In genomic region chr5:140321042-140321755, GRCm38 (mm10) we compare ENCODE assay signal across 8 mouse cellular contexts. TPM values are rescaled to one million over a fixed set of nuclear protein-coding genes. Genes with fewer than 3 reads are reported as not detected.
DNase-seq lines count a peak whose midpoint lies in the region; ATAC-seq and TF ChIP-seq lines count a peak whose summit lies in the region.

Gene Mad1l1 (minus strand): TSS chr5:140321552.
Gene Nudt1 (plus strand): TSS chr5:140321656.

- H3K36me3 ChIP-seq in embryonic facial prominence, embryonic 13.5 days = peaks cover 5% of the 10 kb centered on the region
- H3K36me3 ChIP-seq in kidney, adult 2 months (ENCODE audit: control insufficient read depth, insufficient read depth, low read length) = no peaks in the 10 kb centered on the region
- H3K36me3 ChIP-seq in limb, embryonic 12.5 days = peaks cover 11% of the 10 kb centered on the region; the same call in 1 of the 2 replicates
- H3K36me3 ChIP-seq in midbrain, embryonic 15.5 days (replicated peaks) = no peaks in the 10 kb centered on the region
- no peaks in the 10 kb centered on the region for H3K36me3 ChIP-seq in spleen, adult 2 months (ENCODE audit: control insufficient read depth, insufficient read depth, low read length)

- peak within 1 kb of the TSS; percentile 95 for H3K4me3 ChIP-seq in embryonic facial prominence, embryonic 13.5 days
- peak within 1 kb of the TSS; percentile 93 for H3K4me3 ChIP-seq in kidney, adult 2 months (ENCODE audit: insufficient read depth, low read depth, low read length)
- peak within 1 kb of the TSS; percentile 96 for H3K4me3 ChIP-seq in limb, embryonic 12.5 days (replicated peaks)
- peak within 1 kb of the TSS; percentile 98 for H3K4me3 ChIP-seq in midbrain, embryonic 15.5 days
- peak within 1 kb of the TSS; percentile 98 for H3K4me3 ChIP-seq in spleen, adult 2 months (ENCODE audit: extremely low read depth, insufficient read depth, insufficient read length)

- H3K4me1 ChIP-seq in embryonic facial prominence, embryonic 13.5 days = peaks cover 14% of the 10 kb centered on the region
- H3K4me1 ChIP-seq in kidney, adult 2 months (ENCODE audit: control insufficient read depth, insufficient read depth, low read length) = no peaks in the 10 kb centered on the region; the same call in 1 of the 2 replicates
- peaks cover 24% of the 10 kb centered on the region for H3K4me1 ChIP-seq in limb, embryonic 12.5 days (replicated peaks)
- H3K4me1 ChIP-seq in midbrain, embryonic 15.5 days = peaks cover 18% of the 10 kb centered on the region
- peaks cover 2% of the 10 kb centered on the region; the same call in 1 of the 2 replicates for H3K4me1 ChIP-seq in spleen, adult 2 months (ENCODE audit: control insufficient read depth, insufficient read depth, insufficient read length)

- peak within 1 kb of the TSS; percentile 99 for H3K9ac ChIP-seq in embryonic facial prominence, embryonic 13.5 days
- peak within 1 kb of the TSS; percentile 99 for H3K9ac ChIP-seq in limb, embryonic 12.5 days (replicated peaks)
- H3K9ac ChIP-seq in midbrain, embryonic 15.5 days = peak within 1 kb of the TSS; percentile 99

- peak; percentile 82 for ATAC-seq in embryonic facial prominence, embryonic 13.5 days (ENCODE audit: insufficient number of reproducible peaks, insufficient read depth, low FRiP score, low TSS enrichment, low read depth)
- peak; percentile 78 for ATAC-seq in limb, embryonic 12.5 days (ENCODE audit: insufficient number of reproducible peaks, insufficient read depth, low FRiP score, low TSS enrichment, low read depth)
- peak; percentile 90 for ATAC-seq in midbrain, embryonic 15.5 days (replicated peaks)

- peak within 1 kb of the TSS; percentile 71 for H3K4me2 ChIP-seq in embryonic facial prominence, embryonic 13.5 days
- peak within 1 kb of the TSS; percentile 68 for H3K4me2 ChIP-seq in limb, embryonic 12.5 days
- H3K4me2 ChIP-seq in midbrain, embryonic 15.5 days = peak within 1 kb of the TSS; percentile 70

- no peaks in the 10 kb centered on the region for H3K9me3 ChIP-seq in embryonic facial prominence, embryonic 13.5 days
- H3K9me3 ChIP-seq in limb, embryonic 12.5 days = no peaks in the 10 kb centered on the region
- H3K9me3 ChIP-seq in midbrain, embryonic 15.5 days = no peaks in the 10 kb centered on the region

- no peaks in the 10 kb centered on the region for H3K27me3 ChIP-seq in embryonic facial prominence, embryonic 13.5 days
- H3K27me3 ChIP-seq in kidney, adult 2 months (replicated peaks; ENCODE audit: control insufficient read depth, insufficient read depth, low read length) = no peaks in the 10 kb centered on the region
- no peaks in the 10 kb centered on the region for H3K27me3 ChIP-seq in limb, embryonic 12.5 days
- no peaks in the 10 kb centered on the region for H3K27me3 ChIP-seq in midbrain, embryonic 15.5 days (replicated peaks)
- H3K27me3 ChIP-seq in spleen, adult 2 months (ENCODE audit: control insufficient read depth, insufficient read depth, low read length) = no peaks in the 10 kb centered on the region

- H3K27ac ChIP-seq in embryonic facial prominence, embryonic 13.5 days = peak within 1 kb of the TSS; percentile 89
- H3K27ac ChIP-seq in kidney, adult 2 months (ENCODE audit: insufficient read depth, low read depth, low read length) = peak within 1 kb of the TSS; percentile 74
- peak within 1 kb of the TSS; percentile 87 for H3K27ac ChIP-seq in limb, embryonic 12.5 days
- H3K27ac ChIP-seq in midbrain, embryonic 15.5 days = peak within 1 kb of the TSS; percentile 83
- H3K27ac ChIP-seq in spleen, adult 2 months (ENCODE audit: insufficient read depth, low read length) = peak within 1 kb of the TSS; percentile 90

- TF ChIP-seq POLR2A in kidney, adult 2 months (IDR thresholded peaks at IDR 0.05; ENCODE audit: low read depth, low read length) = peak; percentile 59
- TF ChIP-seq POLR2A in spleen, adult 2 months (IDR thresholded peaks at IDR 0.05; ENCODE audit: low read depth, low read length) = peak; percentile 37; the same call in 1 of the 2 replicates

- under 1% methylated on average over 54 of the region's 60 CpGs for WGBS in embryonic facial prominence, embryonic 13.5 days
- under 1% methylated on average over 60 of the region's 60 CpGs for WGBS in kidney, adult 2 months
- WGBS in limb, embryonic 12.5 days = under 1% methylated on average over 59 of the region's 60 CpGs
- WGBS in midbrain, embryonic 15.5 days = under 1% methylated on average over 60 of the region's 60 CpGs
- under 1% methylated on average over 58 of the region's 60 CpGs for WGBS in spleen, adult 2 months

- peak; percentile 93 for DNase-seq in 3134 (ENCODE audit: extremely low read depth, insufficient read length, low spot score)
- DNase-seq in adrenal gland, postnatal 36 days = peak; percentile 94
- DNase-seq in heart, adult 18-20 months = peak; percentile 95 to 97
- DNase-seq in kidney, adult 2 months = peak; percentile 98
- peak; percentile 92 for DNase-seq in spleen, adult 2 months (ENCODE audit: low read depth in 1 of 2, low spot score in 2 of 2)

- 0 out of 2 replicates have a peak, but pooled peaks have one; percentile 5 for TF ChIP-seq CTCF in kidney, adult 2 months (conservative IDR thresholded peaks at IDR 0.05; ENCODE audit: insufficient read depth, insufficient read length, low read depth, low read length)
- TF ChIP-seq CTCF in spleen, adult 2 months (IDR thresholded peaks at IDR 0.05; ENCODE audit: extremely low read depth, insufficient read depth, insufficient read length, insufficient replicate concordance) = no peak

RNA-seq across cellular contexts. Expression of gene Mad1l1, which starts in this region (rescaled TPM):
- total RNA-seq in adrenal gland, postnatal 36 days (2021) = 10 to 100 TPM; 13.9 to 17.8 TPM
- 55.5 and 58.1 TPM in 2 replicates for polyA plus RNA-seq in embryonic facial prominence, embryonic 13.5 days (2015; fragmentation: Nextera tagmentation; extraction: Ambion mirVana)
- 1 to 10 TPM; 8.4 to 8.5 TPM for total RNA-seq in heart, adult 18-20 months (2021)
- 12.6 and 14.2 TPM in 2 replicates for polyA plus RNA-seq in kidney, adult 2 months (2012; rRNA removed)
- 55.9 and 57.2 TPM in 2 replicates for polyA plus RNA-seq in limb, embryonic 12.5 days (2016; fragmentation: Nextera tagmentation; extraction: Ambion mirVana)
- 35.4 and 37.2 TPM in 2 replicates for polyA plus RNA-seq in midbrain, embryonic 15.5 days (2015; fragmentation: Nextera tagmentation; extraction: Ambion mirVana)
- polyA plus RNA-seq in spleen, adult 2 months (2012; rRNA removed) = 18.3 and 22.3 TPM in 2 replicates

RNA-seq across cellular contexts. Expression of gene Nudt1, which starts in this region (rescaled TPM):
- 10 to 100 TPM; 15.0 to 23.0 TPM for total RNA-seq in adrenal gland, postnatal 36 days (2021)
- 43.4 and 50.1 TPM in 2 replicates for polyA plus RNA-seq in embryonic facial prominence, embryonic 13.5 days (2015; fragmentation: Nextera tagmentation; extraction: Ambion mirVana)
- total RNA-seq in heart, adult 18-20 months (2021) = 10 to 100 TPM; 10.1 to 13.0 TPM
- polyA plus RNA-seq in kidney, adult 2 months (2012; rRNA removed) = 17.9 and 20.4 TPM in 2 replicates
- 48.3 and 52.1 TPM in 2 replicates for polyA plus RNA-seq in limb, embryonic 12.5 days (2016; fragmentation: Nextera tagmentation; extraction: Ambion mirVana)
- polyA plus RNA-seq in midbrain, embryonic 15.5 days (2015; fragmentation: Nextera tagmentation; extraction: Ambion mirVana) = 22.3 and 23.4 TPM in 2 replicates
- polyA plus RNA-seq in spleen, adult 2 months (2012; rRNA removed) = 4.5 and 4.7 TPM in 2 replicates

Comparison
In these comparisons a context has a peak if more than half of its experiments do, and no peak if none do; other contexts are left out.
1. Peak in every context shown above with its lines: DNase-seq, ATAC-seq, H3K4me3 ChIP-seq and H3K27ac ChIP-seq.